Mouse (Mus musculus) liver, embryonic 12.5 days (tissue): ENCODE measurements around the gene Dnase2a. TPM values are rescaled to one million over a fixed set of nuclear protein-coding genes. Genes with fewer than 3 reads are reported as not detected.
"Not testable (repeated sequence)": the region's sequence is repeated elsewhere in the genome, so short reads cannot be mapped to it uniquely, and the experiment has no call there.

Experiments used
- ATAC-seq: fragments of 200-750 bp; cut with Nextera tagmentation; 2 replicates; pipeline ENCODE4 v1.8.0; 2017; ENCODE audit warnings: moderate number of reproducible peaks, mild to moderate bottlenecking, moderate library complexity
- H3K27ac ChIP-seq: fragments of 300-500 bp; sonication (generic); 2 replicates; pipeline ENCODE4 v1.5.1; 2016; ENCODE audit warnings: mild to moderate bottlenecking
- H3K27me3 ChIP-seq: fragments of 300-500 bp; sonication (generic); replicated peaks from 2 replicates; pipeline ENCODE4 v1.6.1; 2016; ENCODE audit warnings: mild to moderate bottlenecking, moderate library complexity
- H3K36me3 ChIP-seq: fragments of 300-500 bp; sonication (generic); 2 replicates; pipeline ENCODE4 v1.6.1; 2016; ENCODE audit warnings: mild to moderate bottlenecking, moderate library complexity
- H3K4me1 ChIP-seq: fragments of 300-500 bp; sonication (generic); 2 replicates; pipeline ENCODE4 v1.6.1; 2016
- H3K4me2 ChIP-seq: fragments of 300-500 bp; sonication (generic); 2 replicates; pipeline ENCODE4 v1.6.1; 2016; ENCODE audit warnings: mild to moderate bottlenecking, moderate library complexity
- H3K4me3 ChIP-seq: fragments of 300-500 bp; sonication (generic); 2 replicates; pipeline ENCODE4 v1.5.1; 2016; ENCODE audit warnings: mild to moderate bottlenecking, moderate library complexity
- H3K9ac ChIP-seq: fragments of 300-500 bp; sonication (generic); 2 replicates; pipeline ENCODE4 v1.6.1; 2016; ENCODE audit warnings: mild to moderate bottlenecking, moderate library complexity
- H3K9me3 ChIP-seq: fragments of 300-500 bp; sonication (generic); replicated peaks from 2 replicates; pipeline ENCODE4 v1.6.1; 2016; ENCODE audit warnings: mild to moderate bottlenecking, moderate library complexity
- WGBS: fragments of 180-500 bp; shearing (Covaris S2); methylation state at CpG from one replicate; pipeline ENCODE4 v1.1.7; 2016; ENCODE audit not compliant: insufficient replicate concordance; 5-methylcytosine and 5-hydroxymethylcytosine counted together
- polyA plus RNA-seq: library from polyadenylated mRNA; unstranded; fragments of >200 nt; fragmentation: Nextera tagmentation; extraction: Ambion mirVana; gene quantifications from 2 replicates; pipeline ENCODE4 v1.2.1, GENCODE M21; 2016

Gene Dnase2a
- polyA plus RNA-seq, 1 experiment from 2014 or later, result 10.8 TPM

DNA sequence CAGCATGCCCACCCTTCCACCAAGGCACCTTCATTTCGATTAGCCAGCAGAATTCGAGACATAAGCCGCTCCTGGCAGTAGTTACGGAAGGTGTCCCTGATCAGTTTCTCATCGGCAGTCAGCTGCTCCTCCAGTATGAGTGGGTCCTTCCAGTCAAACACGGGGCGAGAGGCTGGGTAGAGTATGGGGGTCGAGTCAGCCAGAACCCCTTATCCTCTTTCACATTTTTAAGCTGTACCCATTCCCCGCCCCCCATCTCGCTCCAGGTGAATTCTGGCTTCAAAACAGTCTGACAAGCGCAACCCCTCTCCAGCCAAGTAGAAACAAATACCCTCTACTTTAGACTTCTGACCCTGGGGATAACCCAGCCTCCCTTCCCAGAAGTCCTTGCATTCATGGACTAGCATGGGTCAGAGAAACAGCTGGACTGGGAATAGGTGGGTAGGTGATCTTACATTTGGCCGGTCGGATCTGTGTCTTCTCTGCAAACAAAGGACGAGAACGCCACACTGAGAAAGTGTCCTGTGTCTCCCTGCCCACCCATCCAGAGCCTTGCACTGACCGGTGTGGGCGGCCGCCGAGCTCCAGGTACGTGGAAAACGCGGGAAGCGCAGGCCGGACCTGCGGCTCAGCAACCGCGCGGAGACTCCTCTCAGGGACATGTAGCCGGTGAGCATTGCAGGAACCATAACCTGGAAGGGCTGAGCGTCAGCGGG lies 15.2 kb upstream of the Dnase2a start:
- Histone ChIP-seq H3K27me3 (no peaks in the 10 kb centered on the region), H3K9ac (peak overlapping the region; percentile 83), H3K4me2 (peak overlapping the region; percentile 85), H3K4me1 (peaks cover 40% of the 10 kb centered on the region), H3K4me3 (peak overlapping the region; percentile 80), H3K36me3 (peaks cover 39% of the 10 kb centered on the region), H3K27ac (peak overlapping the region; percentile 82), H3K9me3 (no peaks in the 10 kb centered on the region)
- peak; percentile 6; the same call in 1 of the 2 replicates for ATAC-seq
- 12% methylated on average over 31 of the region's 31 CpGs for WGBS

DNA sequence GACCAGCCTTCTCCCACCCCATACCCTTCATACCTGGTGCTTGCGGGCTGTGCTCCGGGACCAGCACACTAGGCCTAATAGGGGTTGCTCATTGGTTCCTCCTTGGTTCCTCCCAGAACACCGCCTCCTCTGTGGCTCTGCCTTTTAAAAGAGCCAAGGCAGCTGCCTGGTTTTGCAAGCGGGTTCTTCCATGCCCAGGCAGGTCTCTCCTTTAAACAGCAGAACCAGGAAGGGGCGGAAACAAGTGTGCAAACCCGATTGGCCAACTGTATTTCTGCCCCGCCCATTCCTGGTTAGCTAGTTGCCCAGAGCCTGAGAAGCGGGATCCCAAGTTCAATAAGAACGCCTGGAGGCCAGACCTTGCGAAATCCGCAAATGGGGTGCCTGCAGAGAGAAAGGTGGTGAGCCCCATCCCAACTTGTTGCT lies 14.6 kb upstream of the Dnase2a start, which contains the start of gene Gcdh:
Gcdh (minus strand) TSS at position 213 of the 426 bp plus-strand sequence.
- Histone ChIP-seq H3K4me1 (peaks cover 45% of the 10 kb centered on the region), H3K9ac (peak within 1 kb of the TSS; percentile 83), H3K27me3 (no peaks in the 10 kb centered on the region), H3K4me3 (peak within 1 kb of the TSS; percentile 80), H3K36me3 (peaks cover 34% of the 10 kb centered on the region), H3K27ac (peak within 1 kb of the TSS; percentile 82), H3K9me3 (no peaks in the 10 kb centered on the region), H3K4me2 (peak within 1 kb of the TSS; percentile 85)
- WGBS, result under 1% methylated on average over 11 of the region's 11 CpGs
- peak; percentile 96 for ATAC-seq

DNA sequence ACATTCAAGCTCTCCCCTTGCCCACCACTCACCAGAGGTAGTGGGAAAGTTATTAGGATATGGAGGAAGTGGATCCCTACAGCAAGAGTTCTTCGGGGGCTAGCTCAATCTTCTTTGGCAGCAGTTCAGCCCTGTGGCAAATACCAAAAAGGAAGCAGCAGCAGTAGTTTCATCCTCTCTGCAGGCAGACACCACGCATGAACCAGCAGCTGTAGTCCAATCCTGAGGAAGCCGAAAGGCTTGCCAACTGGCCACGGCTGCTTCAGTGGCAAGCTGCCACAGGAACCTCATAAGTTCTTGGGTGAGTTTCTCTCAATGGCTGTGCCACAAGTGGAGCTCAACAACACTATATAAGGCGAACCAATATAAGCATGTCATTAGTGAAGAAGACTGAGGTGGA lies 12.4 kb upstream of the Dnase2a start:
- Histone ChIP-seq H3K9me3 (no peaks in the 10 kb centered on the region), H3K4me2 (no peak overlapping the region), H3K4me1 (peaks cover 67% of the 10 kb centered on the region), H3K27me3 (no peaks in the 10 kb centered on the region), H3K9ac (no peak overlapping the region), H3K4me3 (no peak overlapping the region), H3K27ac (no peak overlapping the region), H3K36me3 (peaks cover 15% of the 10 kb centered on the region)
- no peak for ATAC-seq
- 74% methylated on average over 5 of the region's 5 CpGs for WGBS

DNA sequence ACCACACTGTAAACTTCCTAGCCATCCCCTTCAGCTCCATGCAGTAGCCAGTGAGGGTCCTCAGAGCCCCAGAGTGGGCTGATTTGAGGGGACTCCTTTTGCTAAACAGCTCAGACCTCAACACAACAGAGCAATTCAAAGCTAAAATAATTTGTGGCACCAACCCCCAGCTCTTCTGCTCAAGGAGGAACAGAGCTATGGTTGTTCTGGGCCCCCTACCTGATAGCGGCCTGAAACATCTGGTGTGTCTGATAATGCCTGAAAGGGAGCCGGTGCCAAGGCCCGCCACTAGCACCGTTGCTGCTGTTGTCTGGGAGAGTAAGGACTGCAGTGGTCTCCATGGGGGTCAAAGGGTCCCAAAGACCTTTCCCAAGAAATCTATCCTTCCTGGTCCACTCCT lies 7.3 kb upstream of the Dnase2a start:
- Histone ChIP-seq H3K36me3 (peaks cover 30% of the 10 kb centered on the region), H3K27me3 (no peaks in the 10 kb centered on the region), H3K4me3 (peak overlapping the region; percentile 97), H3K4me2 (peak overlapping the region; percentile 96), H3K9ac (peak overlapping the region; percentile 100), H3K27ac (peak overlapping the region; percentile 99), H3K4me1 (peaks cover 68% of the 10 kb centered on the region), H3K9me3 (no peaks in the 10 kb centered on the region)
- 16% methylated on average over 4 of the region's 4 CpGs for WGBS
- ATAC-seq, result peak; percentile 83

DNA sequence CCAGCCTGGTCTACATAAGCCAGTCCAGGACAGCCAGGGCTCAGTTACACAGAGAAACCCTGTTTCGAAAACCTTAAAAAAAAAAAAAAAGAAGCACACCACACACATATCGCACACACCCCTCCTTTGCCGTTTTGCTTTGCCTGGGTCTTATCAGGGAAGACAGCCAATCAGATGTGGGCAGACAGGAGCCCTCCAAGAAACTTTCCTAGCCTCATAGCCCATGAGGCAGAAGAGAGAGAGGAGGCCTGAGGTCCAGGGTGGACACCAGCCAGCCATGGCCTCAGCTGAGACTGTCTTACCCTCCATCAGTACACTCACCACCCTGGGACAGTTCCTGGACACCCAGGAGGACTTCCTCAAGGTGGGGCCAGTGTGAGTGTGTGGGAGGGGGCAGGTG lies 6.6 kb upstream of the Dnase2a start, which contains the start of gene Klf1:
Klf1 (plus strand) TSS at position 177 of the 400 bp plus-strand sequence.
- peak within 1 kb of the TSS; percentile 97 for H3K4me3 ChIP-seq
- ATAC-seq, result peak; percentile 79
- H3K9ac ChIP-seq, result peak within 1 kb of the TSS; percentile 100
- no peaks in the 10 kb centered on the region for H3K9me3 ChIP-seq
- H3K27ac ChIP-seq, result peak within 1 kb of the TSS; percentile 99
- H3K4me2 ChIP-seq, result peak within 1 kb of the TSS; percentile 96
- no peaks in the 10 kb centered on the region for H3K27me3 ChIP-seq
- peaks cover 37% of the 10 kb centered on the region for H3K36me3 ChIP-seq
- 13% methylated on average over 3 of the region's 3 CpGs for WGBS
- peaks cover 71% of the 10 kb centered on the region for H3K4me1 ChIP-seq

DNA sequence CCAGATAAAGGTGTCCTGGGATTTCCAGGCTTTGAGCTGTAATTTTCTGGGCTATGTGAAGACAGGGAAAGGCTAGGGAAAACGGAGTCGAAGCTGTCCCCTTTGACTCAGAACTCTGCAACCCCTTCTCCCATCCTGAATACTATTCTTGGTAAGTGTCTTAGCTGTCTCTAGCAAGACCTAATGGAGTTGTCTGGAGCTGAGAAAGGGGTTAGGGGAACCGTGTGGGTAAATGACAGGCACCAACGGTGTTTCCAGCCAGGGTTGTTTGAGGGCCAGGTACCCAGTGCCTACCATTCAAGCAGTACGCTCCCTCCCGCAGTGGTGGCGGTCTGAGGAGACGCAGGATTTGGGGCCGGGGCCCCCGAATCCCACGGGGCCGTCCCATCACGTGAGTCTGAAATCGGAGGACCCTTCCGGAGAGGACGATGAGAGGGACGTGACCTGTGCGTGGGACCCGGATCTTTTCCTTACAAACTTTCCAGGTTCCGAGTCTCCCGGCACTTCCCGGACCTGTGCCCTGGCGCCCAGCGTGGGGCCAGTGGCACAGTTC lies 5.9 kb upstream of the Dnase2a start:
- ATAC-seq, result no peak
- WGBS, result 3% methylated on average over 24 of the region's 24 CpGs

DNA sequence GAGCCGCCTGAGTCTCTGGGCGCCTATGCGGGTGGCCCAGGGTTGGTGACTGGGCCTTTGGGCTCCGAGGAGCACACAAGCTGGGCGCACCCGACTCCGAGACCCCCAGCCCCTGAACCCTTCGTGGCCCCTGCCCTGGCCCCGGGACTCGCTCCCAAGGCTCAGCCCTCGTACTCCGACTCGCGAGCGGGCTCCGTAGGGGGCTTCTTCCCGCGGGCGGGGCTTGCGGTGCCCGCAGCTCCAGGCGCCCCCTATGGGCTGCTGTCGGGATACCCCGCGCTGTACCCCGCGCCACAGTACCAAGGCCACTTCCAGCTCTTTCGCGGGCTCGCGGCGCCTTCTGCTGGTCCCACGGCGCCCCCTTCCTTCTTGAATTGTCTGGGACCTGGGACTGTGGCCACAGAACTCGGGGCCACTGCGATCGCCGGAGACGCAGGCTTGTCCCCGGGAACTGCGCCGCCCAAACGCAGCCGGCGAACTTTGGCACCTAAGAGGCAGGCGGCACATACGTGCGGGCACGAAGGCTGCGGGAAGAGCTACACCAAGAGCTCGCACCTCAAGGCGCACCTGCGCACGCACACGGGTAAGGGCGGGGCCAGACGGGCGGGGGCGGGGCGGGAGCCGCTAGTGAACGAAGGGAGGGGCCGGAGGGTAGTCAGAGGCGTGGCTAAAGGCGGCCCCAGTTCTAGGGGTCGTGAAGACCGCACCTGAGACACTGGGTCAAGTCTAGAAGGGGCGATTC lies 5.3 kb upstream of the Dnase2a start:
- Histone ChIP-seq H3K27ac (peak overlapping the region; percentile 99), H3K9me3 (no peaks in the 10 kb centered on the region), H3K36me3 (peaks cover 46% of the 10 kb centered on the region), H3K4me2 (peak overlapping the region; percentile 96), H3K4me3 (peak overlapping the region; percentile 97), H3K9ac (peak overlapping the region; percentile 100), H3K27me3 (no peaks in the 10 kb centered on the region), H3K4me1 (peaks cover 76% of the 10 kb centered on the region)
- peak; percentile 73 for ATAC-seq
- WGBS, result under 1% methylated on average over 67 of the region's 68 CpGs

More for the DNA sequence above, 5.9 kb upstream of the Dnase2a start:
- Histone ChIP-seq H3K27me3 (no peaks in the 10 kb centered on the region), H3K4me2 (peak overlapping the region; percentile 96), H3K4me1 (peaks cover 76% of the 10 kb centered on the region), H3K4me3 (peak overlapping the region; percentile 97), H3K9ac (peak overlapping the region; percentile 100), H3K27ac (peak overlapping the region; percentile 99), H3K36me3 (peaks cover 44% of the 10 kb centered on the region), H3K9me3 (no peaks in the 10 kb centered on the region)

DNA sequence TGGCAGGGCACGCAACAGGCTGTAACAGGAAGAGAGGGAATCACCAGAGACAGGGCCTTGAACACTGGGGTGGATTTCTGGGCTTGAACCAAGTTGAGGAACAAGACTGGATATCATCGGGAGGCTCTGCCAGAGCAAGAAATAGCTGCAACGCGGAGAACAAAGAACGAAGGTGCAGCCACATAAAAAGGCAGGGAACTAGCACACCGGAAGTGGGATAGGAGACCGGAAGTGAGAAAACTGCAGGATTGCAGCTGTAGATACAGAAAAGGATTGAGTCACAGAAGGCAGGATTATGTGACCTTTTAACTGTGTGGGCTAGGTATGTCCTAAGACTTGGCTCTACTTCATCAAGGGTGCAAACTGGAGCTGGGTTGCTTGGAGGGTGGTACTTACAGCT lies 4.0 kb upstream of the Dnase2a start:
- 77% methylated on average over 7 of the region's 7 CpGs for WGBS
- Histone ChIP-seq H3K9me3 (no peaks in the 10 kb centered on the region), H3K4me2 (peak overlapping the region; percentile 96), H3K36me3 (peaks cover 46% of the 10 kb centered on the region), H3K4me3 (peak overlapping the region; percentile 97), H3K4me1 (peaks cover 72% of the 10 kb centered on the region), H3K27ac (peak overlapping the region; percentile 57), H3K9ac (peak overlapping the region; percentile 100; the same call in 1 of the 2 replicates), H3K27me3 (no peaks in the 10 kb centered on the region)
- no peak for ATAC-seq

DNA sequence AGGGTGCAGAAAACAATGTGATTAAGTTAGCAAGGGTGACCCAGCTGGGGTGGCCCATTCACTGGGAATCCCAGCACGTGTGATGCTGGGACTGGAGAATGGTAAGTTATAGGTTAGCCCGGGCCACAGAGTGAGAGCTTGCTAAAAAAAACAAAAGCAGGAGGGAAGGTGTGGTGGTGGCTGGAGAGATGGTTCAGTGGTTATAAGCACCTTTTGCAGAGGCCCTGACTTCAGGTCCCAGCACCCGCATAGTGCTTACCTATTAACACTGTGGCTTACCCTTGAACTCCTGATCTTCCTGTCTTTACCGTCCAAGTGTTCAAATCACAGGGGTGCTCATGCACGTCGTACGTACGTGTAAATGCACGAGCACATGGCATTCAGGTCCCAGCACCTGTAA lies 1.3 kb upstream of the Dnase2a start:
- H3K27me3 ChIP-seq, result peaks cover 20% of the 10 kb centered on the region
- H3K9me3 ChIP-seq, result no peaks in the 10 kb centered on the region
- no peak for ATAC-seq
- H3K9ac ChIP-seq, result no peak overlapping the region
- H3K27ac ChIP-seq, result peak overlapping the region; percentile 90
- H3K4me2 ChIP-seq, result peak overlapping the region; percentile 93; the same call in 1 of the 2 replicates
- H3K4me3 ChIP-seq, result no peak overlapping the region
- peaks cover 64% of the 10 kb centered on the region for H3K4me1 ChIP-seq
- 87% methylated on average over 9 of the region's 9 CpGs for WGBS
- H3K36me3 ChIP-seq, result peaks cover 66% of the 10 kb centered on the region

DNA sequence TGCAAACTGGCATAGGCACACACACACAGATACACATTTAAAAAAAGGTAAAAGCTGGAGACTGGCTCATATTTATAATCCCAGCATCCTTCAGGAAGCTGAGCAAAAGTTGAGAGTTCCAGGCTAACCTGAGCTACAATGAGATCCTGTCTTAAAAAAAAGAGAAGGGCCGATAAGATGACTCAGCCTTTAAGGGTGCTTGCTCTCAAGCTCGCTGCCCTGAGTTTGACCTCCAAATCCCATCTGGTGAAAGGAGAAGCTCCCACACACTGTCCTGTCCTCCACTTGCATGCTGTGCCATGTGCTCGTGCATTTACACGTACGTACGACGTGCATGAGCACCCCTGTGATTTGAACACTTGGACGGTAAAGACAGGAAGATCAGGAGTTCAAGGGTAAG lies 867 bp upstream of the Dnase2a start:
- peak overlapping the region; percentile 93 for H3K4me2 ChIP-seq
- no peaks in the 10 kb centered on the region for H3K9me3 ChIP-seq
- H3K36me3 ChIP-seq, result peaks cover 66% of the 10 kb centered on the region
- 62% methylated on average over 8 of the region's 8 CpGs for WGBS
- peaks cover 68% of the 10 kb centered on the region for H3K4me1 ChIP-seq
- no peak overlapping the region for H3K9ac ChIP-seq
- no peak overlapping the region for H3K4me3 ChIP-seq
- peak overlapping the region; percentile 90 for H3K27ac ChIP-seq
- no peak for ATAC-seq
- H3K27me3 ChIP-seq, result peaks cover 25% of the 10 kb centered on the region

DNA sequence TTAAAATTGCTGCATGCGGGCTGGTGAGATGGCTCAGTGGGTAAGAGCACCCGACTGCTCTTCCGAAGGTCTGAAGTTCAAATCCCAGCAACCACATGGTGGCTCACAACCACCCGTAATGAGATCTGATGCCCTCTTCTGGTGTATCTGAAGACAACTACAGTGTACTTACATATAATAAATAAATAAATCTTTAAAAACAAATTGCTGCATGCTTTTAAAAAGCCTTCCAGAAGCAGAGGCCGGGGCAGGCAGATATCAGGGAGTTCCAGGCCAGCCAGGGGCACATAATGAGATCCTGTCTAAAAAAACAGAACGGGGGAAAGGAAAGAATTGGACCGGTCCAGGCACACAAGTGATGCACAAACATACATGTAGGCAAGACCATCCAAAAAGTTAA lies 381 bp upstream of the Dnase2a start:
- ATAC-seq, result peak; percentile 13; the same call in 1 of the 2 replicates
- H3K36me3 ChIP-seq, result peaks cover 66% of the 10 kb centered on the region
- peak overlapping the region; percentile 71 for H3K4me3 ChIP-seq
- peaks cover 30% of the 10 kb centered on the region for H3K27me3 ChIP-seq
- 11% methylated on average over 7 of the region's 7 CpGs for WGBS
- H3K27ac ChIP-seq, result peak overlapping the region; percentile 90
- H3K4me2 ChIP-seq, result peak overlapping the region; percentile 93
- H3K9me3 ChIP-seq, result not testable (repeated sequence)
- H3K4me1 ChIP-seq, result peaks cover 73% of the 10 kb centered on the region
- peak overlapping the region; percentile 55; the same call in 1 of the 2 replicates for H3K9ac ChIP-seq
